Mouse (Mus musculus): ENCODE measurements around the gene F12. TPM values are rescaled to one million over a fixed set of nuclear protein-coding genes. Genes with fewer than 3 reads are reported as not detected.

The F12 gene
- polyA plus RNA-seq, 2 experiments, result 0.11 TPM; not detected in 1

DNA sequence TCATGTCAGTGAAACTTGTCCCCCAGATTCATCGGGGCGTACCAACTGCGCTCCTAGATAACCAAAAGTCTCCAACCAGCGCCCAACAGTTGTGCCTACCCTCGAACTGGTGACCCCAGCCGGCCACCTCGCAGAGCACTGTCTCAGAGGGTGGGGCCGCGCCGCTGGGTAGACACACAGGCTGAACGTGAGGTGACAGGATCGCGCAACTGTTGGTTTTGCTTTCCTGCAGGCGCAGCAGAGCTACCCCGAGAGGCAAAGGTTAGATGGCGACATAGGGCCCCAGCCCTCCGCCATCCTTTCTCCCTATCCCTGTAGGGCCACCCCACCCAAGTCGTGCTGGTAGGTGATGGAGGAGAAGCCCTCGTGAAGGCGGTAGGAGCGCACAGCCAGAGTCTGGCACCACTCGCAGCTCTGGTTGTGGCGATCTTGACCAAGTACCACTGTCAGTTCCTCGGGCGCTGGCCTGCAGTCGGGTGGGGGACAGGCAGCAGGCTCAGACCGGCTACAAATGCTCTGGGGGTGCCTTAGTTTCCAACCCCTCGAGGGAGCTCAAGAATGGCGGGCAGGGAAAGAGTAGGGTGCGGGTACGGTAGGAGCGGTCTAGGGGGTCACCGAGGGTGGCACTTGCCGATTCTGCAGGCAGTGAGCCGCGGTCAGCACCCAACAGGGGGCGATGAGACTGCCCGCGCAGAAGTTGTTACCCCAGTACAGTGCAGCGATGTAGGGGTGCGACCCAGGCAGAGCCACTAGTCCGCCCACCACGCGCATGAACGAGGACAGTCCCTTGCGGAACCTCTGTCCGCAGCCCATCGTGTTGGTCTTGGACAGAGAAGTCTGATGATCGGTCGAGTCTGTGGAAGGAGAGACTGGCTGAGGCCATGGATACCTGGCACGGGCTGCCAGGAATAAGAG, 6.3 kb downstream of the F12 start:
- 29% methylated on average over 50 of the region's 51 CpGs for WGBS
- ATAC-seq (ENCODE audit: low FRiP score, low read depth), result no peak

GRCm38 (mm10) chr13:55419142-55419541, 7.5 kb downstream of the F12 start:
- ATAC-seq (ENCODE audit: low FRiP score, low read depth) (no peak), DNase-seq (ENCODE audit: low spot score) (no peak)
- Histone ChIP-seq H3K9ac (ENCODE audit: low read depth, low read length, severe bottlenecking) (no peak overlapping the region), H3K4me2 (replicated peaks; ENCODE audit: low read depth, low read length, severe bottlenecking) (no peak overlapping the region), H3K4me1 (ENCODE audit: control insufficient read depth, insufficient read depth, low read length) (peaks cover 12% of the 10 kb centered on the region), H3K27me3 (ENCODE audit: control insufficient read depth, insufficient read depth, low read length) (peaks cover 34% of the 10 kb centered on the region), H3K27ac (replicated peaks; ENCODE audit: low read depth, low read length) (no peak overlapping the region), H3K36me3 (ENCODE audit: control insufficient read depth, insufficient read depth, low read length) (no peaks in the 10 kb centered on the region), H3K9me3 (ENCODE audit: control insufficient read depth, low read length) (no peaks in the 10 kb centered on the region), H3K4me3 (replicated peaks; ENCODE audit: low read length) (no peak overlapping the region)
- no peak for TF ChIP-seq POLR2A (IDR thresholded peaks at IDR 0.05; ENCODE audit: borderline replicate concordance, extremely low read depth, insufficient read depth, insufficient read length)
- 75% methylated on average over 5 of the region's 5 CpGs for WGBS

More for the DNA sequence above, 6.3 kb downstream of the F12 start:
- Histone ChIP-seq H3K27me3 (ENCODE audit: control insufficient read depth, insufficient read depth, low read length) (peaks cover 34% of the 10 kb centered on the region), H3K4me1 (ENCODE audit: control insufficient read depth, insufficient read depth, low read length) (peaks cover 9% of the 10 kb centered on the region), H3K4me2 (replicated peaks; ENCODE audit: low read depth, low read length, severe bottlenecking) (peak overlapping the region; percentile 42), H3K27ac (replicated peaks; ENCODE audit: low read depth, low read length) (no peak overlapping the region), H3K9ac (ENCODE audit: low read depth, low read length, severe bottlenecking) (no peak overlapping the region), H3K36me3 (ENCODE audit: control insufficient read depth, insufficient read depth, low read length) (no peaks in the 10 kb centered on the region), H3K9me3 (ENCODE audit: control insufficient read depth, low read length) (no peaks in the 10 kb centered on the region), H3K4me3 (replicated peaks; ENCODE audit: low read length) (0 out of 2 replicates have a peak overlapping the region, but pooled peaks have one; percentile 26)
- DNase-seq (ENCODE audit: low spot score), result no peak
- TF ChIP-seq POLR2A (IDR thresholded peaks at IDR 0.05; ENCODE audit: borderline replicate concordance, extremely low read depth, insufficient read depth, insufficient read length), result no peak

- no peak overlapping the region for H3K4me3 ChIP-seq (replicated peaks; ENCODE audit: low read length)
- H3K4me2 ChIP-seq (replicated peaks; ENCODE audit: low read depth, low read length, severe bottlenecking), result peak overlapping the region; percentile 21; the same call in 1 of the 2 replicates
- H3K4me1 ChIP-seq (ENCODE audit: control insufficient read depth, insufficient read depth, low read length), result peaks cover 12% of the 10 kb centered on the region
- peak; percentile 34; the same call in 1 of the 2 replicates for ATAC-seq (ENCODE audit: low FRiP score, low read depth)
- 14% methylated on average over 12 of the region's 12 CpGs for WGBS
- H3K36me3 ChIP-seq (ENCODE audit: control insufficient read depth, insufficient read depth, low read length), result no peaks in the 10 kb centered on the region
- peaks cover 34% of the 10 kb centered on the region for H3K27me3 ChIP-seq (ENCODE audit: control insufficient read depth, insufficient read depth, low read length)
- no peak overlapping the region for H3K27ac ChIP-seq (replicated peaks; ENCODE audit: low read depth, low read length)
- H3K9me3 ChIP-seq (ENCODE audit: control insufficient read depth, low read length), result no peaks in the 10 kb centered on the region
- no peak for TF ChIP-seq POLR2A (IDR thresholded peaks at IDR 0.05; ENCODE audit: borderline replicate concordance, extremely low read depth, insufficient read depth, insufficient read length)
- DNase-seq (ENCODE audit: low spot score), result peak; percentile 66
- no peak overlapping the region for H3K9ac ChIP-seq (ENCODE audit: low read depth, low read length, severe bottlenecking)
Measured at GRCm38 (mm10) chr13:55418004-55418403, 8.6 kb downstream of the F12 start.

- 9% methylated on average over 41 of the region's 41 CpGs for WGBS
- peak within 1 kb of the TSS; percentile 54 for H3K9ac ChIP-seq (ENCODE audit: low read depth, low read length, severe bottlenecking)
- H3K27me3 ChIP-seq (ENCODE audit: control insufficient read depth, insufficient read depth, low read length), result peaks cover 10% of the 10 kb centered on the region
- peak within 1 kb of the TSS; percentile 35 for H3K4me3 ChIP-seq (replicated peaks; ENCODE audit: low read length)
- ATAC-seq (ENCODE audit: low FRiP score, low read depth) (peak; percentile 70), DNase-seq (ENCODE audit: low spot score) (peak; percentile 81)
- H3K27ac ChIP-seq (replicated peaks; ENCODE audit: low read depth, low read length), result no peak within 1 kb of the TSS
- peak within 1 kb of the TSS; percentile 68 for H3K4me2 ChIP-seq (replicated peaks; ENCODE audit: low read depth, low read length, severe bottlenecking)
- no peak for TF ChIP-seq POLR2A (IDR thresholded peaks at IDR 0.05; ENCODE audit: borderline replicate concordance, extremely low read depth, insufficient read depth, insufficient read length)
- peaks cover 3% of the 10 kb centered on the region; the same call in 1 of the 2 replicates for H3K4me1 ChIP-seq (ENCODE audit: control insufficient read depth, insufficient read depth, low read length)
- no peaks in the 10 kb centered on the region for H3K9me3 ChIP-seq (ENCODE audit: control insufficient read depth, low read length)
- no peaks in the 10 kb centered on the region for H3K36me3 ChIP-seq (ENCODE audit: control insufficient read depth, insufficient read depth, low read length)
Measured at GRCm38 (mm10) chr13:55414743-55415380, 11.7 kb downstream of the F12 start, which contains the start of gene Pfn3. TSS of gene Pfn3 (minus strand) at chr13:55415232.

GRCm38 (mm10) chr13:55413333-55413732, 13.3 kb downstream of the F12 start:
- peaks cover 3% of the 10 kb centered on the region; the same call in 1 of the 2 replicates for H3K4me1 ChIP-seq (ENCODE audit: control insufficient read depth, insufficient read depth, low read length)
- no peaks in the 10 kb centered on the region for H3K36me3 ChIP-seq (ENCODE audit: control insufficient read depth, insufficient read depth, low read length)
- no peaks in the 10 kb centered on the region for H3K9me3 ChIP-seq (ENCODE audit: control insufficient read depth, low read length)
- DNase-seq (ENCODE audit: low spot score), result no peak
- no peak overlapping the region for H3K9ac ChIP-seq (ENCODE audit: low read depth, low read length, severe bottlenecking)
- no peaks in the 10 kb centered on the region; the same call in 1 of the 2 replicates for H3K27me3 ChIP-seq (ENCODE audit: control insufficient read depth, insufficient read depth, low read length)
- no peak for ATAC-seq (ENCODE audit: low FRiP score, low read depth)
- 82% methylated on average over 12 of the region's 12 CpGs for WGBS
- no peak overlapping the region for H3K4me2 ChIP-seq (replicated peaks; ENCODE audit: low read depth, low read length, severe bottlenecking)
- H3K4me3 ChIP-seq (replicated peaks; ENCODE audit: low read length), result no peak overlapping the region
- no peak overlapping the region for H3K27ac ChIP-seq (replicated peaks; ENCODE audit: low read depth, low read length)
- no peak for TF ChIP-seq POLR2A (IDR thresholded peaks at IDR 0.05; ENCODE audit: borderline replicate concordance, extremely low read depth, insufficient read depth, insufficient read length)
